Mouse (Mus musculus): ENCODE data around the gene Rapgef3. TPM values are rescaled to one million over a fixed set of nuclear protein-coding genes. Genes with fewer than 3 reads are reported as not detected.

The Rapgef3 gene
- polyA plus RNA-seq, 1 experiment = 0.88 TPM

GRCm38 (mm10) chr15:97751676-97752075, 16.1 kb downstream of the Rapgef3 start:
- no peak for TF ChIP-seq MYOG (IDR thresholded peaks at IDR 0.05; ENCODE audit: control insufficient read depth, extremely low read depth, insufficient read length)
- no peak for TF ChIP-seq CEBPB (IDR thresholded peaks at IDR 0.05; ENCODE audit: low read depth)
- TF ChIP-seq MYOD1 (IDR thresholded peaks at IDR 0.05; ENCODE audit: control insufficient read depth, insufficient read length, low read depth) = no peak
- no peak for TF ChIP-seq USF1 (IDR thresholded peaks at IDR 0.05; ENCODE audit: low read depth)
- TF ChIP-seq FOSL1 (IDR thresholded peaks at IDR 0.05; ENCODE audit: insufficient read depth, low read length, poor library complexity, severe bottlenecking) = no peak
- no peak for TF ChIP-seq CTCF (IDR thresholded peaks at IDR 0.05; ENCODE audit: control insufficient read depth, insufficient read depth, insufficient read length)
- Histone ChIP-seq H3ac (ENCODE audit: control insufficient read depth, insufficient read length, low read depth) (no peak overlapping the region), H3K79me2 (ENCODE audit: control insufficient read depth, insufficient read depth) (no peaks in the 10 kb centered on the region)

DNA sequence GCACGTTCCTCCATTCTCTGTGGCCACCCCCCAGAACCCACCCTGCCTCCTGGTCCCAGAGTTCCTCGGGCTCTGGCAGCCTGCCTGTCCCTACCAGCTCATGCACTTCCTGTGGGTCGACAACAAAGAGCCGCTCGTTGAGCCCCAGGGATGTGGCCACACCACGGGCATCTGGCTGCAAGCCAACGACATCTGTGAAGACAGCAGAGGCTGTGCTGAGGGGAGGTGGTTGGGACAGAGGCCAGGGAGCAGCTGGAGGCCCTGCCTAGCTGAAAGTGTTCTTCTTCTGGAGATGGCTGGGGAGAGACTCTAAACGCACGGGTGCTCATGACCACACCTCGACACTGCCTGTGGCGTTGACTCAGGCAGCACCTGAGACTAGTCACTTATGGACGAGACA, 17.1 kb downstream of the Rapgef3 start:
- Histone ChIP-seq H3K36me3 (ENCODE audit: control insufficient read depth, insufficient read depth) (no peaks in the 10 kb centered on the region), H3ac (ENCODE audit: control insufficient read depth, insufficient read length, low read depth) (no peak overlapping the region), H3K27me3 (ENCODE audit: control insufficient read depth, insufficient read depth, insufficient read length) (peaks cover 6% of the 10 kb centered on the region), H3K4me3 (ENCODE audit: insufficient read depth, poor library complexity, severe bottlenecking) (no peak overlapping the region), H3K79me3 (ENCODE audit: low read depth) (no peaks in the 10 kb centered on the region), H3K79me2 (ENCODE audit: control insufficient read depth, insufficient read depth) (no peaks in the 10 kb centered on the region)
- peak; percentile 81 for TF ChIP-seq MAX (IDR thresholded peaks at IDR 0.05)
- no peak for TF ChIP-seq CEBPB (IDR thresholded peaks at IDR 0.05; ENCODE audit: low read depth)
- TF ChIP-seq MYOG (IDR thresholded peaks at IDR 0.05; ENCODE audit: control insufficient read depth, extremely low read depth, insufficient read length) = no peak
- TF ChIP-seq MYOD1 (IDR thresholded peaks at IDR 0.05; ENCODE audit: control insufficient read depth, insufficient read length, low read depth) = peak; percentile 79

More at GRCm38 (mm10) chr15:97751676-97752075, 16.1 kb downstream of the Rapgef3 start:
- no peak overlapping the region for H3K4me3 ChIP-seq (ENCODE audit: insufficient read depth, poor library complexity, severe bottlenecking)
- no peaks in the 10 kb centered on the region for H3K79me3 ChIP-seq (ENCODE audit: low read depth)
- peaks cover 6% of the 10 kb centered on the region for H3K27me3 ChIP-seq (ENCODE audit: control insufficient read depth, insufficient read depth, insufficient read length)
- H3K36me3 ChIP-seq (ENCODE audit: control insufficient read depth, insufficient read depth) = no peaks in the 10 kb centered on the region

DNA sequence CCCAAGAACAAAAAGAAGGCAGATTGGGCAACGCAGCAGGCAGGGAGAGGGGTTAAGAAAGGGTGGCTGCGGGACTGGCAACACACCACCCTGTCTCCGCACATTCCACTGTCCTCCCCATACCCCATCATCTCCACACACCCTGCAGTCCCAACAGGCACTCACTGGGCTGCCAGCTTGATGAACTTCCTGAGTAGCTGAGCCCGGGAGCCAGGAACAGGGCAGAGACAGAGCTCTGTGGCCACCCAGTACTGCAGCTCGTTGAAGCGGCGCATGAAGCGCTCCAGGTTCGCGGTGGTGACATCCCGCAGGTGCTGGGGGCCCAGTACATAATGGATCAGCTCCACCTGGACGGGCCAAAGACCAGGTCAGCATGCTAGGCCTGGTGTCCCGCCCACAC, 17.9 kb downstream of the Rapgef3 start:
- Histone ChIP-seq H3K79me3 (ENCODE audit: low read depth) (no peaks in the 10 kb centered on the region), H3K79me2 (ENCODE audit: control insufficient read depth, insufficient read depth) (no peaks in the 10 kb centered on the region), H3K36me3 (ENCODE audit: control insufficient read depth, insufficient read depth) (no peaks in the 10 kb centered on the region), H3K27me3 (ENCODE audit: control insufficient read depth, insufficient read depth, insufficient read length) (peaks cover 6% of the 10 kb centered on the region), H3K4me3 (ENCODE audit: insufficient read depth, poor library complexity, severe bottlenecking) (no peak overlapping the region), H3ac (ENCODE audit: control insufficient read depth, insufficient read length, low read depth) (no peak overlapping the region)
- TF ChIP-seq MAX (IDR thresholded peaks at IDR 0.05) (no peak), FOSL1 (IDR thresholded peaks at IDR 0.05; ENCODE audit: insufficient read depth, low read length, poor library complexity, severe bottlenecking) (no peak), CEBPB (IDR thresholded peaks at IDR 0.05; ENCODE audit: low read depth) (no peak), MYOD1 (IDR thresholded peaks at IDR 0.05; ENCODE audit: control insufficient read depth, insufficient read length, low read depth) (no peak), MYOG (IDR thresholded peaks at IDR 0.05; ENCODE audit: control insufficient read depth, extremely low read depth, insufficient read length) (no peak), USF1 (IDR thresholded peaks at IDR 0.05; ENCODE audit: low read depth) (no peak), CTCF (IDR thresholded peaks at IDR 0.05; ENCODE audit: control insufficient read depth, insufficient read depth, insufficient read length) (no peak)

GRCm38 (mm10) chr15:97749397-97749796, 18.4 kb downstream of the Rapgef3 start:
- no peaks in the 10 kb centered on the region for H3K79me3 ChIP-seq (ENCODE audit: low read depth)
- H3K79me2 ChIP-seq (ENCODE audit: control insufficient read depth, insufficient read depth) = no peaks in the 10 kb centered on the region
- H3K4me3 ChIP-seq (ENCODE audit: insufficient read depth, poor library complexity, severe bottlenecking) = no peak overlapping the region
- no peak overlapping the region for H3ac ChIP-seq (ENCODE audit: control insufficient read depth, insufficient read length, low read depth)
- TF ChIP-seq FOSL1 (IDR thresholded peaks at IDR 0.05; ENCODE audit: insufficient read depth, low read length, poor library complexity, severe bottlenecking) (no peak), MYOD1 (IDR thresholded peaks at IDR 0.05; ENCODE audit: control insufficient read depth, insufficient read length, low read depth) (no peak), CEBPB (IDR thresholded peaks at IDR 0.05; ENCODE audit: low read depth) (no peak), MYOG (IDR thresholded peaks at IDR 0.05; ENCODE audit: control insufficient read depth, extremely low read depth, insufficient read length) (no peak), CTCF (IDR thresholded peaks at IDR 0.05; ENCODE audit: control insufficient read depth, insufficient read depth, insufficient read length) (no peak), MAX (IDR thresholded peaks at IDR 0.05) (no peak), USF1 (IDR thresholded peaks at IDR 0.05; ENCODE audit: low read depth) (no peak)
- peaks cover 6% of the 10 kb centered on the region for H3K27me3 ChIP-seq (ENCODE audit: control insufficient read depth, insufficient read depth, insufficient read length)
- no peaks in the 10 kb centered on the region for H3K36me3 ChIP-seq (ENCODE audit: control insufficient read depth, insufficient read depth)

DNA sequence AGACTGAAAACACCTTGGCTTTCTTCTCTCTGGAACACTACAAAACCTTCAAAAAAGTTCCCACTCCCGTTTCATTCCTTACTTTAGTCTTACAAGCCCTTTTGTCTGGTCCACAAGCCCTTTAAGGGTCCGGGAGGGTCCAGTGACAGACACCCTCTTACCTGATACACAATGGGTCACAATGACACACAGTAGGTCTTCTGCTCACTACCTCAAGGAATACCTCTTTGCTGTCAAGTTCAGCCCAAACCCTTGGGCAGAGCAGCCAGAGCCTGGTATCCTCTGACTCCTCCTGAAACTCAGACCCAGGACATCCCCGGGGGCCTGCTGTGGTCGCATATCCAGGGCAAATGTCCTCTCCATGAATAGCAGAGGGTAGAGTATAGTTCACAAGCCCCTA, 18.8 kb downstream of the Rapgef3 start:
- TF ChIP-seq CEBPB (IDR thresholded peaks at IDR 0.05; ENCODE audit: low read depth) (no peak), MYOD1 (IDR thresholded peaks at IDR 0.05; ENCODE audit: control insufficient read depth, insufficient read length, low read depth) (no peak), CTCF (IDR thresholded peaks at IDR 0.05; ENCODE audit: control insufficient read depth, insufficient read depth, insufficient read length) (no peak), MAX (IDR thresholded peaks at IDR 0.05) (no peak), FOSL1 (IDR thresholded peaks at IDR 0.05; ENCODE audit: insufficient read depth, low read length, poor library complexity, severe bottlenecking) (no peak), MYOG (IDR thresholded peaks at IDR 0.05; ENCODE audit: control insufficient read depth, extremely low read depth, insufficient read length) (no peak), USF1 (IDR thresholded peaks at IDR 0.05; ENCODE audit: low read depth) (no peak)
- no peaks in the 10 kb centered on the region for H3K79me2 ChIP-seq (ENCODE audit: control insufficient read depth, insufficient read depth)

DNA sequence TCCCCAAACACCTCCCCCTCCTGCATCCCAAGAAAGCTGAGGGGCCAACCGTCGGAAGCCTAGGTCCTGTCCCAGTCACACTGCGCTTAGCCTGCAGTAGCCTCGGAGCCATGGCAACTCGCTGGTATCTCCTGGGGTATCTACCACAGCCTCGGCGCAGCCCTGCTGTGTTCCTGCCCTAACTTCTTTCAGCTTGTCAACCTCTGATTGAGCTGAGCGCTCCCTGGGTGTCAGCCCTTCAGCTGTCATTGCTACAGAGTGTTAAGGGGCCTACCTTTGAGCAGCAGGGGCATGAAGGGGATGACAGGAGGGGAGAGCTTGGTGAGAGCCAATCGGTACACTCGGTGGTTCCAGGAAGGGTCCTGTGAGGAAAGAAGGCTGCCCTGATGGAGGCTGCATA, 19.5 kb downstream of the Rapgef3 start:
- TF ChIP-seq CTCF (IDR thresholded peaks at IDR 0.05; ENCODE audit: control insufficient read depth, insufficient read depth, insufficient read length) (no peak), MYOD1 (IDR thresholded peaks at IDR 0.05; ENCODE audit: control insufficient read depth, insufficient read length, low read depth) (no peak), MYOG (IDR thresholded peaks at IDR 0.05; ENCODE audit: control insufficient read depth, extremely low read depth, insufficient read length) (no peak), CEBPB (IDR thresholded peaks at IDR 0.05; ENCODE audit: low read depth) (no peak), USF1 (IDR thresholded peaks at IDR 0.05; ENCODE audit: low read depth) (no peak), MAX (IDR thresholded peaks at IDR 0.05) (no peak), FOSL1 (IDR thresholded peaks at IDR 0.05; ENCODE audit: insufficient read depth, low read length, poor library complexity, severe bottlenecking) (no peak)
- H3K79me2 ChIP-seq (ENCODE audit: control insufficient read depth, insufficient read depth) = no peaks in the 10 kb centered on the region

More for the DNA sequence above, 18.8 kb downstream of the Rapgef3 start:
- Histone ChIP-seq H3K4me3 (ENCODE audit: insufficient read depth, poor library complexity, severe bottlenecking) (no peak overlapping the region), H3K36me3 (ENCODE audit: control insufficient read depth, insufficient read depth) (no peaks in the 10 kb centered on the region), H3K27me3 (ENCODE audit: control insufficient read depth, insufficient read depth, insufficient read length) (peaks cover 6% of the 10 kb centered on the region), H3K79me3 (ENCODE audit: low read depth) (no peaks in the 10 kb centered on the region), H3ac (ENCODE audit: control insufficient read depth, insufficient read length, low read depth) (no peak overlapping the region)

More for the DNA sequence above, 19.5 kb downstream of the Rapgef3 start:
- H3K79me3 ChIP-seq (ENCODE audit: low read depth) = no peaks in the 10 kb centered on the region
- no peak overlapping the region for H3K4me3 ChIP-seq (ENCODE audit: insufficient read depth, poor library complexity, severe bottlenecking)
- no peak overlapping the region for H3ac ChIP-seq (ENCODE audit: control insufficient read depth, insufficient read length, low read depth)
- peaks cover 10% of the 10 kb centered on the region for H3K27me3 ChIP-seq (ENCODE audit: control insufficient read depth, insufficient read depth, insufficient read length)
- H3K36me3 ChIP-seq (ENCODE audit: control insufficient read depth, insufficient read depth) = no peaks in the 10 kb centered on the region

Data from C2C12 (cell line).